Mouse (Mus musculus) 3134 (cell line): ENCODE measurements around the gene Polg.

ENCODE experiments used
- DNase-seq: peaks from one replicate; pipeline ENCODE4 v3.0.0-alpha.2; 2011; ENCODE audit warnings: low spot score; ENCODE audit not compliant: insufficient read length; ENCODE audit errors: extremely low read depth

The Polg gene

DNA sequence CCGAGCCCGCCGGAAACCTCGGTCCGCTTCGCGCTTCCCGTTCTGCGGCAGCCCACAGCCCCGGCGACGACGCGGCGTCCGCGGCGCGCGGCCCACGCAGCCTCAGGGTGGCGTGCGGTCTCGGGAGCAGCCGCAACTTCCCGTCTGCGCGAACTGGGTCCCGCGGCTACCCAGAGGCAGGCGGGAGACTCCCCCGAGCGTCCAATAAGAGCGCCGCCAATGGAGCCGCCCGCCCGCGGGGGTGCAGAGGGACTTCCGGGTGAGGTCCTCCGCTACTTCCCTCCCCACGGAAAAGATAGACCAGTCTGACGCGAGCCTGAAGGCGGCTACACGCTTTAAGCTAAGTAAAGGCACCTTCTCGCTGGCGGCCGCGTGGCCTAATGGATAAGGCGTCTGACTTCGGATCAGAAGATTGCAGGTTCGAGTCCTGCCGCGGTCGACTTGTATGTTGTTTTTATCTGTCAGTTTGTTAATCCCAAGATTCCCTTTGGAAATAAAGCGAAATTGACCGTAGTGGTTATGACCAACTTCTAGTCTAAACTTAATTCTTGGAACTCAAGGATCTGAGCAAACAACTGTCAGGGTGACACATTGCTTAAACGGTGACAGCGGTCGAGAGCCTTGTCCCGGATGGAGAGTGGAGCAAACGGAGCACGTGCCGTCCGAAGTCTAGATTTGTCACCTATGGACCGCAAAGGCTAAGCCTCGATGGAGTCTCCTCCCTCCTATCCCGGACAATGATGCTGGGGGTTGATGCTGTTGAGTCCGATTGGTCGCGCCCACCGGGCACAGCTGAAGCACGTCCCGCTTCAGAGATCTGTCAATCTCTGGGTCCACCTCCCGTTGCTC is at the start of gene Polg:
Gene Polg (minus strand): TSS at position 310 of the 849 bp plus-strand sequence.
- DNase-seq, result peak; percentile 98

DNA sequence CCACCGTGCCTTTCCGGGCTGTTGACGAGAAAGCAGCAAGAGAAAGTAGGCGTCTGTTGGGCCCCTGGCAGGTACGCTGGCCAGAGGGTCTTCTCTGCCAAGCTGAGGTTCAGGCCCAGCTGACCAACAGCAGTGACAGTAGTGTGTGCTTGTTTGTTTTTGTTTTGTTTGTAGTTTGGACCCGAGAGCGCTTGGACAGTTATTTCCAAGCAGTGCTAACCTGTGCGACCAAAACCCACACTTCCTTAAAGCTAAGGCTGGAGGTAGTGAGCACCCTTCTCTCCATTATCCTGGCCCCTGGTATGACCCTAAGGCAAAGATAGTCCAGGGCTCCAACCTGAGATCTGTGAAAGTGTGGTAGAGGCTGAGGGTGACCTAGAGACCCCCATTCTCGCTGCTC is 49.7 kb upstream of the Polg start:
- no peak for DNase-seq

DNA sequence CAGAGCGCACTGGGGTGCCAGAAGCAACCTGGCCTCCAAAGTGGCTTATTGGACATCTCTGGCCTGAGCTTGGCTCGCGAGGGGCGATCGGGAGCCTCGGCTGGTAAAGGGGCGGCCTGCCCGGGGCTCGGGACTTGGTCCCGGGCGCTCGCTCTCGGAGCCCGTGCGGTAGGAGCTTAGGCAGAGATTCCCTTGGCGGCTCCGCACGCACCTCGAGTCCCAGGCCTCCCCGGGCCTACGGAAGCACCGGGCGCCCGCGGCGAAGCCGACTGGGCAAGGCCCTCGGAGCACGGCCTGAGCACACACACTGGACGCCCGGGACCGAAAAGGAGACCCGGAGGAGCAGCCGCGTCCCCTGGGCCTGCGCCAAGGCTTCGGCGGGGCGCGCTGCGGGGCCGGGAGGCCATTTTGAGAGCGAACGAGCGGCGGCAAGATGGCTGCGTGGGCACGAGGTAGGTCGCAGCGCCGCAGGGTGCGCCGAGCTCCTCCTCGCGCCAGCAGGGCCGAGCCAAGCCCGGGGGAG is 49.1 kb upstream of the Polg start:
- DNase-seq, result no peak

DNA sequence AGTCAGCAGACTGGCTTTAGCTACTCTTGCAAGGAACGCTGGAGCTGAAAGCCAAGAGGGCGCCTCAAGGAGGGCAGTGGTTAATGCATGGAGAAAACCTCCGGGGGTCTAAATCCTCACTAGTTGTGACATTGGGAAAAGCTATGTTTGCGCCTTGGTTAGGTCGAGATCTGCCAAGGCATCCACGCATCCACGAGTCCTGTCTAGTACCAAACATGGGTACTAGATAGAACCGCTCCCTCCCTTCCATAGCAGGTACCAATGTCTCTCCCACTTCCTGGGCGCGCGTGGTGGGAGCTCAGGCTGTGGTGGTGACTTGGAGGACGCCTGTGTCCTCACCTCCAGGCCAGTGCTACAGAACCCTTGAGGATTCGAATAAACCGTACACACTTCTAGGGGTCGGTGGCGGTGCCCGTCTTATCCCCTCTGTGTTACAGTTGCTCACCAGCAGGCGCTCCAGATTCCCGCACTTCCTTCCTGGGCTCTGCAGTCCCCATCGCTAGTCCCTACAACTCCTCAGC is 48.3 kb upstream of the Polg start:
- DNase-seq, result no peak

DNA sequence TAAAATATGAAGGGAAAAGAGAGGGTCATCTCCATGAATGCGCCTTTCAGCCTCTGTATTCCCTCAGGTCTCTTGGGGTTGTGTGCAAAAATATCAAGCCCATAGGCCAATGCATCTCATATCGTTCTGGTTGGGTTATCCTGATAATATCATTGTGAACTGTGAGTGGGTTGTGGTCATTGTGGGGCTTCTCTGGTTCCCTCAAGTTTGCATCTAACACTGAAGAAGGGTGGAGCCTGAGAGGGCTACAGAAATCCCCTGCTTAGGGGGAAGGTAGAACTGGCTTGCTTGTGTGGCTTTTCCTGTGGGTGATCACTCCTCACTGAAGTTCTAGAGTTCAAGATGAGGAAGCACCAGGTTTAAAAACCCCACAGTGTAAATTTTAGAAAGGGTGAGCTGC is 47.3 kb upstream of the Polg start:
- no peak for DNase-seq

DNA sequence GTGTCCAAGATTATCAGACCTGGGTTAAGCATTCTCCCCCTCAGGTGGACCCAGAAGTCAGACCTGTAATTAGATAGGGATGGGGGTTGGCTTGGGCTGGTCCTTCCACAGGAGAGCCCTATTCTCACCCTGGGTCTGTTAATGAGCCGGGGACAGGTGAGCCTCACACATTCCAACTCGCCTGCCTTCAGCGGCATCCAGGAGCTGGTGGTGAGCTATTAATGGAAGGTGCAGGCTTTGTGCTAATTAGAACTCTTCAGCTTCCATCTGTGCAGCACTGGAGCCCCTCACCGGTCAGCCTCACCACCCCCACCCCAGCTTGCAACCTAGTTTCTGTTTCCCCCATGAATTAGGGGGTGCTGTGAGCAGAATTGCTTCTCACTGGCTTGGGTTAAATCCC is 46.3 kb upstream of the Polg start:
- DNase-seq, result no peak

DNA sequence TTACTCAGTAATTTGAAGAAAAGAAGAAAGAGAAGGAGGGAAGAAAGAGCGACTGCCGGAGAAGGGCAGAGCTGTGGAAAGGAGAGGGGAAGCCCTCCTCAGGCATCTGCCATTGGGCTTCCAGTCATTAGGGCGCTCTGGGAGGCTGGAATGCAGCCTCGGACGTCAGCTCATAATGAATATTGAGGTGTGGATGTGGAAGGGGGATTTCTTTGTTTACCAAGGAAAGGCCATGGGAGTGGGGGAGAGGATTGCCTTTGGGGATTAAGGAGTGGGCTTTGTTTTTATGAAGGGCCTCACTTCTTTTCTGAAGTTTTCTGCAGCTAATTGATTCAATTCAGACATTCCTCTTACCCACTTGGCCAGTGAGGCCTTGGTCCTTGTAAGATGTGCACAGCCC is 45.5 kb upstream of the Polg start:
- DNase-seq, result no peak

DNA sequence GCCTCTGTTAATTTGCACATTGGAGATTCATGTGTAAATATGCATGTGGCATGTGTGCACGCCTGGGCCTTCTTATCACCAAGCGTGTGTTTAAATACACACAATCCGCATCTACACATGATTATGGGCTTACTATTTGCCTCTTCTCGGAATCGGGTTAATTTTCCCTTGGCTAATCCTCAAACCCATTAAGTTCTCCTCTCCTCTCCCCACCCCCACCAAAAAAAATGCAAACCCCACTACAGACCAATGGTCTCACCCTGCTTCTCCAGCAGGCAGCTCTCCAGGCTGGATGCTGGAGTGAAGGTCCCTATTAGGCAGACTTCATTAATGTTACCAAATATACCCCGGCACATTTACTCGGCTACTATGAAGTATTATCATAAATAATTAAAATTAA is 45.0 kb upstream of the Polg start:
- no peak for DNase-seq

DNA sequence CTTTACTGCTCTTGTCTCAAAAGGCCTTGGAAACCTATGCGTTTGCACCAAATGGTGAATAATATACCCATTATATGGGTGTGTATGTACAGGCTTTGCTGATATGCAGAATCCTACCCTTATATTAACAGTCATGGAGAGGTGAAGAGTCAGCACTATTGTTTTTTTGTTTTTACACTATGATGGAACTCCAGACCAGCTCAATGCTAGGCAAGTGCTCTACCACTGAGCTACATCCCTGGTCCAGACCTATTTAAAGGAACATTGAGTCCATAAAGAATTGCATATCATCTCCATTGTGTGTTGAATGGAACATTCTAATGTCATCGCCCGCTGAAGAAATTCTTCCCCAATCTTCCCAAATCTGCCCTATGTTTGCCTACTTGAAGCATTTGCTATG is 44.5 kb upstream of the Polg start:
- DNase-seq, result no peak

DNA sequence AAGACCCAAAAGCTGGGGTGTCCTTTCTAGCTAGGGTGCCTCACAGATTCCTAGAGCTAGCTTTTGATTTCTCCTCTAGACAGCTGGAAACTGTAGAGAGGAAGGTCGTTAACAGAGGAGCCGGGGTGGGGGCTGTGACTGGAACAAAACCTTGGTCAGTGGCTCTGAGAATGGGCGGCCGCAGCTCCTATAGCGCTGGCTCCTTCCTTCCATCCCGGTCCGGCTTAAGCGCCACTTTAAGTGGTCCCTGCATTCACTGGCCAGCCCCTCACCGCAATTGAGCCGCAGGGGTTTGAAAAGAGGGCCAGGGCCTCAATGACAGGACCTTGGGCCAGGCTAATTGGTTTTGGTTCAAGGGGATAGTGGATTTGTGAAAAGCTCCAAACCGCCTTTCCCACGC is 43.5 kb upstream of the Polg start:
- DNase-seq, result no peak

DNA sequence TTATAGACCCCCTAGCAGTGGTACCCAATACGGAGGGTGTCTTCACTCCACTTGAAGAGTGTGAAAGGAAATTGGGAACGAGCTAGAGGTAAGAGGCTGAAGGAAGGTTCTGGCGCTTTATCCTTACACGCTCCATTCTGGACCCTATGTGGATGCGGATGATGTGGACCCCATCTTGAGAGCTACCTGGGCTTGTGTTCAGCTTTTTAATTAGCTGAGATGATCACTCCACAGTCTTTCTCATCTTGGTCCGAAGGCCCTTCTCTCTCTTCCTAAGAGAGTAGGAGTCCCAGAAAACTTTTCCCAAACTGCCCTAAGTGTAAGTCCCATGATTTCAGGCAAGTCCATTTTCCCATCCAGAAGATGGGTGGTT is 43.1 kb upstream of the Polg start:
- DNase-seq, result no peak

DNA sequence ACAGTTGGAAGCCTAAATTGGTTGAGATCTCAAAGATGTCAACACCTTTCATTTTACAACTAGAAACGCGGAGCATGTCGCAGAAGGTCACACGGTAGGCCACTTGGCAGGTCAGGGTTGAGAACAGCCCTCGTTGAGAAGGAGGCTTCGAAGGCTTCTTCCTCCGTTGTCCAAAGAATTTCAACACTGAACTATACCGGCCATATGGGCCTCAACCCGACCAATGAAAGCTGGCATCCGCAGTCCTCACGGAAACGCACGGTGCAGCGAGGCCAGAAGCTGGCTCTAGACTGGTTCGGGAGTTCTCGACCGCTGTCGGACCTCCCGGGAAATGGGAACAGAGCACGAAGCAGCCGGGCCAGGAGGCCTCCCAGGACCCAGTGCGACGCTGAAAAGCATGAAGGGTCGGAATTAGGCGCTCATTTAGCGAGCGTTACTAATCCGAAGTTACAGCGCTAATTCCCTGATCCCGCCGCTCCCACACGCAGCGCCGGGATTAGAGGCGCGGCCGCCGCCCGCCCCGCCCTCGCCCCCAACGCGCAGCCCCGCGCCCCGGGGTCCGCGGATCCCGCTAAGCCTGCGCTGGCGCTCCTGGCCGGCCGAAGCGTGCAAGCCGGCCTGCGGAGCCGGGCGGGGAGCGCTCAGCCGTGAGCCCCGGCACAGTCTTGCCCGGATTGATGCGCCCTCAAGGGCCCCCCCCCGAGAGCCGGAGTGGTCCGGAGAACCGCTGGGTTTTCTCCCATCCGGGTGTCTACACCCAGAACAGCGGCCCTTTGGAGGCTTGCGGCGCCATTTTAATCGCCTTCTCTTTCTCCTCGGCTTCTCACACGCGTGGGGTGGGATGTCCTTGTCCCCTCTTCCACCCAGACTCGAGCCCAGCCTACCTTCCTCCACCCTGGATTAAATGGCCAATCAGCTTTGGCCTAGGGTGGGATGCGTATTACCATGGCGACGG is 42.4 kb upstream of the Polg start:
- DNase-seq, result no peak

DNA sequence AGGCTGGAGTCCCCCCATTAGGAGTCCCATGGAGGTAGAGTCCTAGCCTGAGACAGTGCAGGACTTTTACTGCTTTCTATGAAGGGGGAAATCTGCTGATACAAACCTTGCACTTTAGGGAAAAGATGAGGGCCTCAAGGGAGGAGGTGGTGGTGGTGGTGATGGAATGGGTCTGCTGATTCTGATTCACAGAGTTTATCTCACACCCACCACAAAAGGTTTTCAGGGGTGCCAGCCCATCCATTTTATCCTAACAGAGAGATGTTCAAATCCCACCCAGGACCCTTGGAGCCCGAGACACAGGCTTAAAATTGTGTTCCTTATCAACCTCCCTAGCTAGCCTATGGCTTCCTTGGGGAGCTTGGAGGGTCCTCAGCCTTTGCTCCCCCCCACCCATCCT is 41.6 kb upstream of the Polg start:
- no peak for DNase-seq

DNA sequence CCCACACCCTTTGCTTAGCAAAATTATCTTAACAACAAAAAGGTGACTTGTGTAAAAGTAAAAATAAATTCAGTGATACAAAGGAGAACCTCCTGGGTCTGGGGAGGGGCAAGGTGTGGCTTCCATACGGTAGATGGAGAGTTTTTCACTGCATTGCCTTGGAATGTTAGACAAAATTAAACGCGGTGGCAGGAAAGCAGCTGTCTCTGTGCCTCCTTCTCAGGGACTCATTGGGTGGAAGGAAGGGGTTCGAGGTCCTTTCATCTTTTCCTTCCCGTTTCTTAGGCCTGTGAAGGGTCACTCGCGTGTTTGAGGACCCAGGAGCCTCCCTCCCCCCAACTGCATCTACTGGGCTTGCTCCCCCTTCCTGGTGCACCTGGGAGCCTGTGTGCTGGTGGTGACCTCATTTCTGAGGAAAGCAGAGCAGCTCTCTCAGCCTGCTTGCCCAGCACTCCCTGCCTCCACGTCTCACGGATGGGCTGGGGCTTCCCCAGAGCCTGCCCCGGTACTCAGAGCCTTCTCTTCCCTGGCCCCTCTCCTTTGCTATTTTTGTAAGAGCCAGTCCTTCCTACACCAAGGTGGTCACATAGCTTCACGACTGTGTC is 41.0 kb upstream of the Polg start:
- DNase-seq, result no peak

DNA sequence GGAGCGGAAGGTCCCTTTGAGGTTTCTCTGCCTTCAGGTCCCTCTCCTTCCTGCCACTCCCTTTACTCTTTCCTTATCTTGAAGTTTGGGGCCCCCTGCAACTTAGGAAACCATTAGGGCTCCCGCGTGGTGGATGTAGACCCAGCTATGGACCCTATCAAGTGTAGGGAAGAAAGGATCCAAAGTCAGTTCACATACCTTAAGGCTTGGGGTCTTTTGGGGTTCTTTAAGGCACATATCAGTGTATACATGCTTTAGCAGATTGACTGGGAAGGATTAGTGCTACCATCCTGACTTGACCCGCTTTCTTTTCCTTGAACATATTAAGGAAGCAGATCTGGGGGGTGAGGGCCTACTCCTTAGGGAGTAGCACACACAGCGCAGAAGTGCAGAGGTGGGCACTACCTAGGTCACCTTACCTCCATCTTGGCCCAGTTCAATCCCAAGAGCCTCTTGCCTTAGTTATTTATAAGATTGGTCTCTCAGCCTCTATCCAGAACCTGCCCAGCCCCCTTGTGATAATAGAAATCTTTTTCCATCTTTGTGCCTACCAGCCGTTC is 40.4 kb upstream of the Polg start:
- no peak for DNase-seq

DNA sequence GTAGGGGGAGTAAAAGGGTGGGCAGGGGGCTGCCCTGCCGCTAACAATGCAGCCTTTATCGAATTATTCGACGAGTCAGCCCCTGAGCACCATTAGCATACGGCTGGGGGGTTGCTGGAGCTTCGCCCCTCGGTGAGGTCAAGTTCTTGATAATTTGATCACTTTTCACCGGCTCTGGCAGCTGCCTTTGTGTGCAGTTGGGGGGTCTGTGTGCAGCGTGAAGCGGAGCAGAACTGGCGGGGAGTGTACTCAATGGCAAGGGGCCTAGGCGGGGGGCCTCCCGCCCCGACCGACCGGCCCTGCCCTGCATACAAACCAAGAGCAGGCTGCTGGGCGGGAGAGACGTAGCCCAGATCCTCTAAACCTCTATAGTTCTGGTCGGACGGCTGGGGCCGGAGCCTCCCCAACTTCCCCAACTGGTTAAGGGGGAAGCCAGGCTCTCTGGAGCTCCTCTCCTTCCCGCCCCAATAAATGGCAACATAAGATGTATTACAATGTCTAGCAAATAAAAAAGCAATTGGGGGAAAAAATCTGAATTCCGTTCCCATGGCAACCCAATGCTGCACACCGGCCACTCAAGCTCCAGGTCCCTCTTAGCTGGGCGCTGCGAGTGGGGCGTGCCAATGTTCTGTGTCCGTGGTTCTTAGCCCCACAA is 39.8 kb upstream of the Polg start:
- DNase-seq, result no peak

DNA sequence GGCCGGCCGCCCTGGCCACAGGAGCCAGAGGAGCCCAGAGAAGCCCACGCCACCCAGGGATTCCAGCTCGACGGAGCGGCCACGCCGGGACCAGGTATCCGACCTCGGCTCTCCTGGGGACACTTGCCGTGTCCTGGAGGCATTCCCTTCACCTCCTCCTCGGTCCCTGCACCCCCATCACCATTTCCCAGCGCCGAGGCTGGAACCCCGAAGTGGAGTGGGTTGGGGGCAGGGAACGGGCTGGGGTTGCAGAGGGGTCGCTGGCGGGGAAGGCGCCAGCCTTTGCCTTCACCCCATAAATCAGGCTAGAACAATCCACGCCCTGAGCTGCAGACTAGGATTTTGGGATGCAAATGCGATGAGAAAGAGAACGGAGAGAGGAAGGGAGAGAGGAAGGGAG is 39.2 kb upstream of the Polg start:
- no peak for DNase-seq

DNA sequence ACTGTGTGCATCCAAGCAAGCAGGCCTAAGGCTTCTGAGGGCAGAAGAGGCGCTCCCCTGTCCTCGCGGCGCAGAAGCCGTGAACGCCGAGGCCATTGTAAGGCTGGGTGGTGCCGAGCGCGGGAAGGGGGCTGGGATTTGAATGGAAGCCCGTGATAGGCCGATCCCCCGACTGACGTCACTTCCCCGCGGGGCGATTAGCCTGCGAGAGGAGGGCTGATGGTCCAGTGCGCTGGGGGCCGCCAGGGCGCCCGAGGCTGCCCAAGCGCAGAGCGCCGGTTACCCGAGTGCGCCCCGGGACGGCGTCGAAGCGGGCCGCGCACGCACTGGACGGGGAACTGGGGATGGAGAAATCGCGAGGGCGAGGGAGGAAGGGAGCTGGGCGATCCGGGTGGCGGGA is 38.6 kb upstream of the Polg start:
- DNase-seq, result no peak

DNA sequence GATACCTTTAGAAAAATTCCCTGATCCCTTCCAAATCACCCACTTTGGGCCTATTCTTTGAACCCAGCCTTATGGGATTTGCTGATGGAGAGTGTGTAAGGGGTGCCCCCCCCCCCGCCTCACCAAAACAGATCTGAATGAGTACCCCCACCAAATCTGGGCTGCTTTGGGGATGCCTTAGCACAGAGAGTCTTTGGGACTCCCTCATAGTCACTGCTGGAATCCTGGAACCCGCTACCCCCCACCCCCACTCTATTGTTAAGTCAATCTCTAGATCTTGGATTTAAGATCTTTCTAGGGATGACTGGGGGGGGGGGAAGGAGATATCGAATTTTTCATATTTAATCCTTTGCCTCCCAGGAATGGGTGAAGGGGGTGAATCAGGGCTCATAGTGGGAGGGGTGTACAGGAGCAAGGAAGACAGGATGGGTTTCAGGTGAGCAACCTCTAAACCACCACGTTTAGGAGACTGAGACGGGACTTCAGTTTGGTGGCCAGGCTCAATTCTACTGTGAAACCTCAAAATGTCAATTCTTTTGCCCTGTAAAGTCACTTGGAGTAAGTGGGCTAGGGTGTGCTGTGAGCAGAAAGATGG is 37.6 kb upstream of the Polg start:
- DNase-seq, result no peak

DNA sequence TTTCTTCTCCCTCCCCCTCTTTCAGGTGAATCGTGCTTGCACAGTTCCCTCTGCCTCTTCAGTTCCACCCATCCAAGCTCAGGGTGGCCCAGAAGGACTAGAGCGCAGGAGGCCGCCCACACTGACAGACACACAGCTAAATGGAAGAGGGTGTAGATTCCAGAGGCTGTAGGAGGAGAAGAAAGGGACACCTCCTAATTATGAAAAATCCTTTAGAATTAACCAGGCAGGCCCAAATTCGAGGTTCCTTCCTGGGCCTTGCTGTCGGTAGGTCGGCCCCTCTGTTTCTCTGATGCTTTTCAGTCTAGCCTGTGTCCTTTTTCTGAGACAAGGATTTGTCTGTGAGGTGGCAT is 36.9 kb upstream of the Polg start:
- DNase-seq, result no peak
